8 mouse cellular contexts compared by ENCODE assay signal in genomic region chr3:157109308-157109707, GRCm38 (mm10).
A peak's percentile ranks its signal among the peaks of the same experiment; 100 is the strongest.
DNase-seq lines count a peak whose midpoint lies in the region; ATAC-seq lines count a peak whose summit lies in the region.

No protein-coding gene starts in this region.

- peak; percentile 3 for DNase-seq in heart, adult 8-10 months (ENCODE audit: low spot score)
- DNase-seq in left cerebral cortex, postnatal 4 days, result peak; percentile 28
- peak; percentile 16 for DNase-seq in retina, postnatal 7 days (ENCODE audit: low read depth, low spot score)
- no peak for DNase-seq in T-cell, adult 2 months (ENCODE audit: low spot score)

- no peaks in the 10 kb centered on the region for H3K9me3 ChIP-seq in heart, embryonic 12.5 days (replicated peaks)
- H3K9me3 ChIP-seq in forebrain, embryonic 15.5 days, result no peaks in the 10 kb centered on the region
- no peaks in the 10 kb centered on the region for H3K9me3 ChIP-seq in kidney, embryonic 14.5 days (ENCODE audit: control insufficient read depth, low read length)

- no peak overlapping the region for H3K4me3 ChIP-seq in heart, embryonic 12.5 days
- H3K4me3 ChIP-seq in forebrain, embryonic 15.5 days, result no peak overlapping the region
- no peak overlapping the region for H3K4me3 ChIP-seq in kidney, embryonic 14.5 days (ENCODE audit: low read length)

- no peak overlapping the region for H3K27ac ChIP-seq in heart, embryonic 12.5 days (ENCODE audit: poor library complexity, severe bottlenecking)
- no peak overlapping the region for H3K27ac ChIP-seq in forebrain, embryonic 15.5 days (replicated peaks)
- no peak overlapping the region for H3K27ac ChIP-seq in kidney, embryonic 14.5 days (ENCODE audit: low read depth, low read length)

- H3K36me3 ChIP-seq in heart, embryonic 12.5 days, result no peaks in the 10 kb centered on the region
- H3K36me3 ChIP-seq in forebrain, embryonic 15.5 days, result no peaks in the 10 kb centered on the region
- H3K36me3 ChIP-seq in kidney, embryonic 14.5 days (ENCODE audit: control insufficient read depth, insufficient read depth, low read length), result no peaks in the 10 kb centered on the region

- H3K27me3 ChIP-seq in heart, embryonic 12.5 days (replicated peaks), result no peaks in the 10 kb centered on the region
- no peaks in the 10 kb centered on the region for H3K27me3 ChIP-seq in forebrain, embryonic 15.5 days
- H3K27me3 ChIP-seq in kidney, embryonic 14.5 days (ENCODE audit: control insufficient read depth, insufficient read depth, low read length), result no peaks in the 10 kb centered on the region

- H3K4me2 ChIP-seq in heart, embryonic 12.5 days, result no peak overlapping the region
- H3K4me2 ChIP-seq in forebrain, embryonic 15.5 days (replicated peaks), result no peak overlapping the region
- H3K4me2 ChIP-seq in kidney, embryonic 14.5 days (replicated peaks; ENCODE audit: low read depth, low read length), result no peak overlapping the region

- H3K4me1 ChIP-seq in heart, embryonic 12.5 days (replicated peaks), result peaks cover 7% of the 10 kb centered on the region
- H3K4me1 ChIP-seq in forebrain, embryonic 15.5 days, result no peaks in the 10 kb centered on the region
- H3K4me1 ChIP-seq in kidney, embryonic 14.5 days (ENCODE audit: control insufficient read depth, insufficient read depth, low read length), result 0 out of 2 replicates have a peak, but pooled peaks cover 5% of the 10 kb centered on the region

- no peak for ATAC-seq in heart, embryonic 12.5 days (ENCODE audit: insufficient number of reproducible peaks, low FRiP score)
- ATAC-seq in cerebellum, adult (ENCODE audit: insufficient number of reproducible peaks, low FRiP score, low TSS enrichment), result peak; percentile 83
- peak; percentile 91 for ATAC-seq in forebrain, embryonic 15.5 days (replicated peaks)
- peak; percentile 74; the same call in 1 of the 2 replicates for ATAC-seq in kidney, embryonic 14.5 days (ENCODE audit: low FRiP score, low TSS enrichment)

- intact Hi-C loops in left cerebral cortex, postnatal 4 days (cut with DNase I), result loop anchor here (10.0 kb wide), 1 partner anchor 545 kb away; the partner anchor contains the start of gene Negr1

- no peak overlapping the region for H3K9ac ChIP-seq in heart, embryonic 12.5 days
- no peak overlapping the region for H3K9ac ChIP-seq in forebrain, embryonic 15.5 days (replicated peaks)
- H3K9ac ChIP-seq in kidney, embryonic 14.5 days (ENCODE audit: low read depth, low read length), result no peak overlapping the region
